Mouse (Mus musculus) kidney, adult 2 months (tissue): ENCODE data around the gene Fnip2.

Experiments
- CTCF ChIP-seq: fragments of 200-500 bp; conservative IDR thresholded peaks from 2 replicates; pipeline ENCODE4 v1.5.1; 2011; ENCODE audit warnings: low read depth, mild to moderate bottlenecking, control low read depth, low read length, moderate library complexity, mixed read lengths; ENCODE audit not compliant: insufficient read depth, insufficient read length
- POLR2A ChIP-seq: fragments of 200-500 bp; IDR thresholded peaks from one replicate; pipeline ENCODE4 v1.6.1; 2011; ENCODE audit warnings: low read depth, low read length, control low read depth

GRCm38 (mm10) chr3:79425441-79425840, 142.2 kb downstream of the Fnip2 start:
- TF ChIP-seq POLR2A: no peak
- no peak for TF ChIP-seq CTCF
